Mouse (Mus musculus): ENCODE measurements around the gene Spire2. TPM values are rescaled to one million over a fixed set of nuclear protein-coding genes. Genes with fewer than 3 reads are reported as not detected.

The Spire2 gene
- polyA plus RNA-seq, 1 experiment from 2014 or later: 9.7 TPM

GRCm38 (mm10) chr8:123402730-123403326 is 70.3 kb downstream of the Spire2 start:
- 0 out of 2 replicates have a peak, but pooled peaks cover under 1% of the 10 kb centered on the region for H3K27me3 ChIP-seq (ENCODE audit: low read depth, poor library complexity, severe bottlenecking)
- H3K4me1 ChIP-seq: peaks cover 21% of the 10 kb centered on the region
- H3K27ac ChIP-seq (replicated peaks): no peak overlapping the region
- peaks cover 57% of the 10 kb centered on the region for H3K36me3 ChIP-seq
- no peaks in the 10 kb centered on the region for H3K9me3 ChIP-seq (replicated peaks)
- H3K4me3 ChIP-seq: no peak overlapping the region
- no peak for DNase-seq (ENCODE audit: low spot score)
- WGBS: 93% methylated on average over 9 of the region's 9 CpGs

GRCm38 (mm10) chr8:123404521-123404920 is 72.0 kb downstream of the Spire2 start:
- peaks cover 40% of the 10 kb centered on the region for H3K36me3 ChIP-seq
- H3K4me1 ChIP-seq: peaks cover 34% of the 10 kb centered on the region
- no peaks in the 10 kb centered on the region for H3K9me3 ChIP-seq (replicated peaks)
- H3K27ac ChIP-seq (replicated peaks): 0 out of 2 replicates have a peak overlapping the region, but pooled peaks have one; percentile 23
- H3K27me3 ChIP-seq (ENCODE audit: low read depth, poor library complexity, severe bottlenecking): peaks cover 16% of the 10 kb centered on the region
- DNase-seq (ENCODE audit: low spot score): no peak
- H3K4me3 ChIP-seq: no peak overlapping the region
- 57% methylated on average over 8 of the region's 8 CpGs for WGBS

GRCm38 (mm10) chr8:123406786-123407185 is 74.3 kb downstream of the Spire2 start, which contains the start of gene Mc1r:
Gene Mc1r (plus strand): TSS chr8:123407107.
- peak; percentile 77 for DNase-seq (ENCODE audit: low spot score)
- 5% methylated on average over 4 of the region's 4 CpGs for WGBS
- peaks cover 56% of the 10 kb centered on the region for H3K4me1 ChIP-seq
- H3K9me3 ChIP-seq (replicated peaks): no peaks in the 10 kb centered on the region
- peaks cover 39% of the 10 kb centered on the region for H3K27me3 ChIP-seq (ENCODE audit: low read depth, poor library complexity, severe bottlenecking)
- 0 out of 2 replicates have a peak within 1 kb of the TSS, but pooled peaks have one; percentile 3 for H3K4me3 ChIP-seq
- H3K36me3 ChIP-seq: peaks cover 18% of the 10 kb centered on the region
- H3K27ac ChIP-seq (replicated peaks): peak within 1 kb of the TSS; percentile 58

GRCm38 (mm10) chr8:123407612-123408011 is 75.1 kb downstream of the Spire2 start:
- no peak overlapping the region for H3K4me3 ChIP-seq
- peaks cover 65% of the 10 kb centered on the region for H3K4me1 ChIP-seq
- DNase-seq (ENCODE audit: low spot score): no peak
- H3K27me3 ChIP-seq (ENCODE audit: low read depth, poor library complexity, severe bottlenecking): peaks cover 47% of the 10 kb centered on the region
- peaks cover 10% of the 10 kb centered on the region for H3K36me3 ChIP-seq
- H3K9me3 ChIP-seq (replicated peaks): no peaks in the 10 kb centered on the region
- H3K27ac ChIP-seq (replicated peaks): no peak overlapping the region
- WGBS: 94% methylated on average over 13 of the region's 13 CpGs

GRCm38 (mm10) chr8:123408586-123409544 is 76.4 kb downstream of the Spire2 start:
- Histone ChIP-seq H3K27ac (replicated peaks) (peak overlapping the region; percentile 91; the same call in 1 of the 2 replicates), H3K4me1 (peaks cover 77% of the 10 kb centered on the region), H3K27me3 (ENCODE audit: low read depth, poor library complexity, severe bottlenecking) (peaks cover 60% of the 10 kb centered on the region), H3K9me3 (replicated peaks) (no peaks in the 10 kb centered on the region), H3K36me3 (no peaks in the 10 kb centered on the region), H3K4me3 (peak overlapping the region; percentile 73; the same call in 1 of the 2 replicates)
- no peak for DNase-seq (ENCODE audit: low spot score)
- 81% methylated on average over 9 of the region's 9 CpGs for WGBS

- WGBS: 53% methylated on average over 8 of the region's 8 CpGs
- Histone ChIP-seq H3K4me1 (peaks cover 74% of the 10 kb centered on the region), H3K27ac (replicated peaks) (peak overlapping the region; percentile 91), H3K36me3 (no peaks in the 10 kb centered on the region), H3K27me3 (ENCODE audit: low read depth, poor library complexity, severe bottlenecking) (peaks cover 64% of the 10 kb centered on the region), H3K4me3 (peak overlapping the region; percentile 73), H3K9me3 (replicated peaks) (no peaks in the 10 kb centered on the region)
- peak; percentile 45 for DNase-seq (ENCODE audit: low spot score)
Observed at GRCm38 (mm10) chr8:123410049-123410587, 77.6 kb downstream of the Spire2 start.

GRCm38 (mm10) chr8:123410788-123411187 is 78.3 kb downstream of the Spire2 start:
- Histone ChIP-seq H3K4me1 (peaks cover 74% of the 10 kb centered on the region), H3K27ac (replicated peaks) (peak overlapping the region; percentile 91), H3K27me3 (ENCODE audit: low read depth, poor library complexity, severe bottlenecking) (peaks cover 64% of the 10 kb centered on the region), H3K4me3 (peak overlapping the region; percentile 73), H3K36me3 (no peaks in the 10 kb centered on the region), H3K9me3 (replicated peaks) (no peaks in the 10 kb centered on the region)
- DNase-seq (ENCODE audit: low spot score): no peak
- 7% methylated on average over 11 of the region's 11 CpGs for WGBS

- Histone ChIP-seq H3K27me3 (ENCODE audit: low read depth, poor library complexity, severe bottlenecking) (peaks cover 64% of the 10 kb centered on the region), H3K27ac (replicated peaks) (peak within 1 kb of the TSS; percentile 91), H3K9me3 (replicated peaks) (no peaks in the 10 kb centered on the region), H3K36me3 (no peaks in the 10 kb centered on the region), H3K4me1 (peaks cover 73% of the 10 kb centered on the region), H3K4me3 (peak within 1 kb of the TSS; percentile 73)
- peak; percentile 87 for DNase-seq (ENCODE audit: low spot score)
- WGBS: under 1% methylated on average over 29 of the region's 29 CpGs
Observed at GRCm38 (mm10) chr8:123411246-123411645, 78.7 kb downstream of the Spire2 start, which contains the start of gene Tubb3. Gene Tubb3 (plus strand): TSS chr8:123411424.

GRCm38 (mm10) chr8:123411781-123412327 is 79.3 kb downstream of the Spire2 start:
- Histone ChIP-seq H3K4me1 (peaks cover 72% of the 10 kb centered on the region), H3K9me3 (replicated peaks) (no peaks in the 10 kb centered on the region), H3K27ac (replicated peaks) (peak overlapping the region; percentile 91), H3K4me3 (peak overlapping the region; percentile 73), H3K27me3 (ENCODE audit: low read depth, poor library complexity, severe bottlenecking) (peaks cover 64% of the 10 kb centered on the region), H3K36me3 (peaks cover 4% of the 10 kb centered on the region)
- no peak for DNase-seq (ENCODE audit: low spot score)
- WGBS: 6% methylated on average over 16 of the region's 16 CpGs

GRCm38 (mm10) chr8:123412560-123413170 is 80.2 kb downstream of the Spire2 start:
- H3K27me3 ChIP-seq (ENCODE audit: low read depth, poor library complexity, severe bottlenecking): peaks cover 64% of the 10 kb centered on the region
- peak overlapping the region; percentile 91 for H3K27ac ChIP-seq (replicated peaks)

GRCm38 (mm10) chr8:123414255-123414654 is 81.7 kb downstream of the Spire2 start:
- Histone ChIP-seq H3K36me3 (peaks cover 27% of the 10 kb centered on the region), H3K9me3 (replicated peaks) (no peaks in the 10 kb centered on the region), H3K4me3 (peak overlapping the region; percentile 73), H3K27ac (replicated peaks) (peak overlapping the region; percentile 91), H3K4me1 (peaks cover 61% of the 10 kb centered on the region), H3K27me3 (ENCODE audit: low read depth, poor library complexity, severe bottlenecking) (peaks cover 50% of the 10 kb centered on the region)
- peak; percentile 47 for DNase-seq (ENCODE audit: low spot score)
- WGBS: 20% methylated on average over 9 of the region's 9 CpGs

More at GRCm38 (mm10) chr8:123412560-123413170, 80.2 kb downstream of the Spire2 start:
- peak; percentile 73 for DNase-seq (ENCODE audit: low spot score)
- H3K4me3 ChIP-seq: peak overlapping the region; percentile 73
- H3K9me3 ChIP-seq (replicated peaks): no peaks in the 10 kb centered on the region
- peaks cover 11% of the 10 kb centered on the region for H3K36me3 ChIP-seq
- WGBS: 1% methylated on average over 12 of the region's 12 CpGs
- peaks cover 71% of the 10 kb centered on the region for H3K4me1 ChIP-seq

All from midbrain, embryonic 10.5 days (tissue).